Mouse (Mus musculus) hematopoietic multipotent progenitor cell, adult 10-12 weeks (in vitro differentiated cells): ENCODE data around the gene Entpd6. TPM values are rescaled to one million over a fixed set of nuclear protein-coding genes. Genes with fewer than 3 reads are reported as not detected.

Source experiments
- polyA plus RNA-seq: library from polyadenylated mRNA; stranded (reverse); fragments of >175 nt; gene quantifications from 2 replicates; pipeline ENCODE4 v1.2.3, GENCODE M21; 2012; ENCODE audit warnings: low replicate concordance

The Entpd6 gene
- polyA plus RNA-seq = 41.2 and 59.2 TPM in 2 replicates

GRCm38 (mm10) chr2:150748854-150749253, at the start of gene Entpd6:
Gene Entpd6, plus strand, starts transcription at chr2:150749042.

GRCm38 (mm10) chr2:150786251-150787180, 37.7 kb downstream of the Entpd6 start, which contains the start of gene Pygb:
Gene Pygb, plus strand, starts transcription at chr2:150786735.

Other genes with a start within 250 kb of the Entpd6 start
- gene Cst7, start 178.6 kb upstream of the Entpd6 start, polyA plus RNA-seq = 1.3 and 1.5 TPM in 2 replicates
- 32.5 and 120 TPM in 2 replicates for gene Apmap, start 140.5 kb upstream of the Entpd6 start, polyA plus RNA-seq
- gene Acss1, start 80.5 kb upstream of the Entpd6 start, polyA plus RNA-seq = 19.7 and 56.1 TPM in 2 replicates
- gene Vsx1, start 59.7 kb upstream of the Entpd6 start, polyA plus RNA-seq = 0.09 TPM in 1 of 2 replicates, not detected in the other
- 27.6 and 69.9 TPM in 2 replicates for gene Pygb, start 37.7 kb downstream of the Entpd6 start, polyA plus RNA-seq
- 72.4 and 129 TPM in 2 replicates for gene Abhd12, start 155.7 kb downstream of the Entpd6 start, polyA plus RNA-seq
- 1.5 and 5.5 TPM in 2 replicates for gene Gins1, start 156.4 kb downstream of the Entpd6 start, polyA plus RNA-seq